Mouse (Mus musculus): ENCODE measurements around the gene Galnt7.

DNA sequence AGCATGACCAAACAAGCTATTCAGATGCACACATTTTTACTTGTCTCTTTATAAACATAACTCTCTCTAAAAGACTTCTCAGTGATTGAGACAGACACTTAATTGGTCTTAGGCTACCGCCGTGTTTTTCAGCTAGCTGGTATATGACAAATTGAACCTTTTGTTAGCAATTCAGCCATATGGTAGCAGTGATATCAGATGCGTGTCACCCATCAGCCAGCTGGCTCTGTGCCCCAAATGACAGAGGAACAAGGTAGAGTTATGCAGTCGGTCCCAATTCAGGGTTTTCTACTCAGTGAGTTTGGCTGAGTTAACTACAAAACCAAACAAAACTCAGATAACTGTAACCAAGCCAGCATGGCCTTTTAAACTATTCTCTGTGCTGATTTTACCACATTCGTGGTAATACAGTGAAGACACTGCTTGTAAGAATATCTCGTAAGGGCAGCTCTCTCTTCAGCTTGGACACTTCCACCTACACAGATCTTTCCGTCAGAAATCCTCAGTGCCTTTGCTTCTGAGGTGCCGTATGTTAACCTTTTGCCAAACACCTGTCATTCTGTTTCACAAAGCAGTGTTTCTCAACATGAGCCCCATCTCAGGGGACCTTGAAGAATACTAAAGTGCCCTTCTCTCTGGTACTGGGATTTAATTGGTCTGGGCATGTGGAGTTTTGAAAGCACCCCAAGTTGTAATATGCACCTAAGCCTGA is 68.3 kb downstream of the Galnt7 start:
- TF ChIP-seq CTCF (IDR thresholded peaks at IDR 0.05; ENCODE audit: low read depth, low read length) (no peak), POLR2A (IDR thresholded peaks at IDR 0.05; ENCODE audit: extremely low read depth, insufficient read depth, low read length) (no peak)
